Mouse (Mus musculus) CH12.LX (cell line): ENCODE results near the gene Atp8a2. TPM values are rescaled to one million over a fixed set of nuclear protein-coding genes. Genes with fewer than 3 reads are reported as not detected.

Experiments
- DNase-seq: peaks from one replicate; pipeline ENCODE4 v3.0.0-alpha.2; 2013; ENCODE audit errors: extremely low read depth
- H3K27ac ChIP-seq: 2 replicates; pipeline ENCODE4 v1.5.1; 2012; ENCODE audit warnings: low read depth, mild to moderate bottlenecking, control low read depth, moderate library complexity; ENCODE audit not compliant: insufficient read depth
- H3K27me3 ChIP-seq: replicated peaks from 2 replicates; pipeline ENCODE3; 2012; ENCODE audit warnings: inconsistent platforms
- H3K36me3 ChIP-seq, 2 experiments: replicated peaks in 1 of 2; 2 replicates each; pipeline versions ENCODE3 to v1.6.1; 2012; ENCODE audit warnings: inconsistent platforms in 1 of 2, low read length in 1 of 2, mild to moderate bottlenecking in 1 of 2, mixed read lengths in 1 of 2, moderate library complexity in 1 of 2; ENCODE audit not compliant: control insufficient read depth in 1 of 2, insufficient read depth in 1 of 2
- H3K4me1 ChIP-seq, 2 experiments: 2 replicates each; pipeline ENCODE4 v1.6.1; 2012; ENCODE audit warnings: inconsistent platforms in 1 of 2, moderate library complexity in 1 of 2; ENCODE audit not compliant: insufficient read depth in 2 of 2, control insufficient read depth in 1 of 2
- H3K4me2 ChIP-seq: 2 replicates; pipeline ENCODE4 v1.6.1; 2012; ENCODE audit warnings: low read depth, mild to moderate bottlenecking, control low read depth; ENCODE audit not compliant: poor library complexity, insufficient read depth, severe bottlenecking
- H3K4me3 ChIP-seq, 3 experiments: fragments of 150-350 bp in 1 of 3; sonication (generic) in 1 of 3; replicated peaks in 1 of 3; 2 replicates each; pipeline versions ENCODE3 to v1.5.1; 2011 to 2012; ENCODE audit warnings: low read depth in 2 of 3, low read length in 2 of 3, mild to moderate bottlenecking in 2 of 3, moderate library complexity in 2 of 3, control low read depth in 1 of 3, improper control_type of control experiment in 1 of 3, inconsistent platforms in 1 of 3, mixed read lengths in 1 of 3; ENCODE audit not compliant: poor library complexity in 1 of 3
- H3K79me2 ChIP-seq: replicated peaks from 2 replicates; pipeline ENCODE4 v1.6.1; 2012; ENCODE audit warnings: mild to moderate bottlenecking, moderate library complexity; ENCODE audit not compliant: control insufficient read depth, poor library complexity, insufficient read depth, severe bottlenecking; ENCODE audit errors: extremely low read depth
- H3K9ac ChIP-seq: 2 replicates; pipeline ENCODE4 v1.6.1; 2012; ENCODE audit warnings: low read depth, mild to moderate bottlenecking, control low read depth, moderate library complexity; ENCODE audit not compliant: insufficient read depth
- H3K9me3 ChIP-seq: replicated peaks from 2 replicates; pipeline ENCODE3; 2012; ENCODE audit warnings: low read length, inconsistent platforms, mixed read lengths
- BHLHE40 ChIP-seq: IDR thresholded peaks from 2 replicates; pipeline ENCODE4 v1.6.1; 2011; ENCODE audit warnings: mild to moderate bottlenecking, low read depth, low read length, improper control_type of control experiment
- CHD1 ChIP-seq: IDR thresholded peaks from 2 replicates; pipeline ENCODE4 v1.6.1; 2012; ENCODE audit warnings: low read depth, low read length, improper control_type of control experiment, inconsistent platforms
- CHD2 ChIP-seq: IDR thresholded peaks from 2 replicates; pipeline ENCODE4 v1.6.1; 2011; ENCODE audit warnings: low read length, improper control_type of control experiment
- CTCF ChIP-seq, 2 experiments: IDR thresholded peaks in 1 of 2; conservative IDR thresholded peaks in 1 of 2; 2 replicates each; pipeline ENCODE4 v1.5.1; 2011 to 2012; ENCODE audit warnings: low read depth in 2 of 2, low read length in 2 of 2, improper control_type of control experiment in 1 of 2, inconsistent platforms in 1 of 2, mild to moderate bottlenecking in 1 of 2, moderate library complexity in 1 of 2
- E2F4 ChIP-seq: IDR thresholded peaks from 2 replicates; pipeline ENCODE4 v1.6.1; 2011; ENCODE audit warnings: low read depth, low read length, improper control_type of control experiment; ENCODE audit not compliant: insufficient replicate concordance
- ELF1 ChIP-seq: IDR thresholded peaks from 2 replicates; pipeline ENCODE4 v1.6.1; 2014; ENCODE audit warnings: low read depth, mild to moderate bottlenecking, inconsistent platforms, low read length, improper control_type of control experiment
- EP300 ChIP-seq: IDR thresholded peaks from 2 replicates; pipeline ENCODE4 v1.6.1; 2011; ENCODE audit warnings: low read length, improper control_type of control experiment
- ETS1 ChIP-seq: conservative IDR thresholded peaks from 2 replicates; pipeline ENCODE4 v1.6.1; 2012; ENCODE audit warnings: low read depth, mild to moderate bottlenecking, inconsistent platforms, low read length, improper control_type of control experiment, moderate library complexity
- HCFC1 ChIP-seq: IDR thresholded peaks from 2 replicates; pipeline ENCODE4 v1.6.1; 2012; ENCODE audit warnings: low read depth, mild to moderate bottlenecking, inconsistent platforms, low read length, improper control_type of control experiment
- IRF4 ChIP-seq: IDR thresholded peaks from 2 replicates; pipeline ENCODE4 v1.6.1; 2014; ENCODE audit warnings: low read depth, mild to moderate bottlenecking, inconsistent platforms, low read length, improper control_type of control experiment
- JUND ChIP-seq: conservative IDR thresholded peaks from 2 replicates; pipeline ENCODE4 v1.6.1; 2011; ENCODE audit warnings: low read depth, low read length, improper control_type of control experiment
- KAT2A ChIP-seq: IDR thresholded peaks from 2 replicates; pipeline ENCODE4 v1.6.1; 2012; ENCODE audit warnings: low read length, improper control_type of control experiment, inconsistent platforms; ENCODE audit not compliant: insufficient replicate concordance
- MAFK ChIP-seq: IDR thresholded peaks from 2 replicates; pipeline ENCODE4 v1.6.1; 2011; ENCODE audit warnings: low read length, improper control_type of control experiment; ENCODE audit not compliant: insufficient replicate concordance
- MAZ ChIP-seq: IDR thresholded peaks from 2 replicates; pipeline ENCODE4 v1.6.1; 2012; ENCODE audit warnings: low read depth, mild to moderate bottlenecking, inconsistent platforms, low read length, improper control_type of control experiment, moderate library complexity
- MEF2A ChIP-seq: IDR thresholded peaks from 2 replicates; pipeline ENCODE4 v1.6.1; 2014; ENCODE audit warnings: low read depth, mild to moderate bottlenecking, inconsistent platforms, low read length, improper control_type of control experiment, borderline replicate concordance
- MXI1 ChIP-seq: IDR thresholded peaks from 2 replicates; pipeline ENCODE4 v1.6.1; 2011; ENCODE audit warnings: mild to moderate bottlenecking, low read depth, low read length, improper control_type of control experiment
- MYC ChIP-seq: IDR thresholded peaks from 2 replicates; pipeline ENCODE4 v1.6.1; 2011; ENCODE audit warnings: low read depth, mild to moderate bottlenecking, improper control_type of control experiment, low read length
- NELFE ChIP-seq: IDR thresholded peaks from 2 replicates; pipeline ENCODE4 v1.6.1; 2011; ENCODE audit warnings: low read depth, low read length, improper control_type of control experiment
- NRF1 ChIP-seq: IDR thresholded peaks from 2 replicates; pipeline ENCODE4 v1.6.1; 2014; ENCODE audit warnings: low read depth, mild to moderate bottlenecking, inconsistent platforms, low read length, improper control_type of control experiment, moderate library complexity
- PAX5 ChIP-seq: IDR thresholded peaks from 2 replicates; pipeline ENCODE4 v1.6.1; 2012; ENCODE audit warnings: low read length, inconsistent platforms, mixed read lengths
- POLR2A ChIP-seq: IDR thresholded peaks from 2 replicates; pipeline ENCODE4 v1.6.1; 2011; ENCODE audit warnings: low read depth, mild to moderate bottlenecking, improper control_type of control experiment, low read length
- POLR2AphosphoS2 ChIP-seq: IDR thresholded peaks from 2 replicates; pipeline ENCODE4 v1.6.1; 2011; ENCODE audit warnings: low read depth, low read length, improper control_type of control experiment
- RAD21 ChIP-seq: IDR thresholded peaks from 2 replicates; pipeline ENCODE4 v1.6.1; 2011; ENCODE audit warnings: low read depth, mild to moderate bottlenecking, low read length, improper control_type of control experiment, moderate library complexity
- SMC3 ChIP-seq: IDR thresholded peaks from 2 replicates; pipeline ENCODE4 v1.6.1; 2011; ENCODE audit warnings: low read depth, low read length, improper control_type of control experiment
- TBP ChIP-seq: conservative IDR thresholded peaks from 2 replicates; pipeline ENCODE4 v1.6.1; 2011; ENCODE audit warnings: low read depth, low read length, improper control_type of control experiment
- TCF12 ChIP-seq: IDR thresholded peaks from 2 replicates; pipeline ENCODE4 v1.6.1; 2014; ENCODE audit warnings: low read depth, mild to moderate bottlenecking, inconsistent platforms, low read length, improper control_type of control experiment
- UBTF ChIP-seq: IDR thresholded peaks from 2 replicates; pipeline ENCODE4 v1.6.1; 2012; ENCODE audit warnings: low read depth, mild to moderate bottlenecking, inconsistent platforms, low read length, improper control_type of control experiment, moderate library complexity
- USF1 ChIP-seq: IDR thresholded peaks from 2 replicates; pipeline ENCODE4 v1.6.1; 2014; ENCODE audit warnings: low read depth, mild to moderate bottlenecking, inconsistent platforms, low read length, improper control_type of control experiment
- USF2 ChIP-seq: conservative IDR thresholded peaks from 2 replicates; pipeline ENCODE4 v1.6.1; 2011; ENCODE audit warnings: low read depth, low read length, improper control_type of control experiment
- ZC3H11A ChIP-seq: IDR thresholded peaks from 2 replicates; pipeline ENCODE4 v1.6.1; 2012; ENCODE audit warnings: low read depth, mild to moderate bottlenecking, inconsistent platforms, low read length, improper control_type of control experiment
- ZKSCAN1 ChIP-seq: IDR thresholded peaks from 2 replicates; pipeline ENCODE4 v1.6.1; 2012; ENCODE audit warnings: low read depth, inconsistent platforms, low read length, improper control_type of control experiment, borderline replicate concordance
- ZMIZ1 ChIP-seq: IDR thresholded peaks from 2 replicates; pipeline ENCODE4 v1.6.1; 2012; ENCODE audit warnings: low read depth, mild to moderate bottlenecking, inconsistent platforms, low read length, improper control_type of control experiment
- ZNF384 ChIP-seq: IDR thresholded peaks from 2 replicates; pipeline ENCODE4 v1.6.1; 2012; ENCODE audit warnings: low read depth, low read length, improper control_type of control experiment, inconsistent platforms
- dilution Hi-C: fragments of 300-500 bp; cut with MboI; formaldehyde crosslinking; loops from 2 replicates; pipeline ENCODE4 v1.14.3; 2020; ENCODE audit warnings: low sequenced_read_pairs; ENCODE audit not compliant: extremely low pct_unique_long_range_greater_than_20kb, extremely low pct_ligation_motif_present
- in situ Hi-C: fragments of 300-500 bp; cut with MboI; formaldehyde crosslinking; loops from 3 replicates; pipeline ENCODE4 v1.14.3; 2019; ENCODE audit warnings: low sequenced_read_pairs, low pct_ligation_motif_present, low pct_unique_long_range_greater_than_20kb, mixed read lengths
- polyA plus RNA-seq: library from polyadenylated mRNA; unstranded; fragments of >175 nt; gene quantifications from 2 replicates; pipeline ENCODE4 v1.2.1, GENCODE M21; 2012; ENCODE audit warnings: low read depth; ENCODE audit not compliant: insufficient read length
- total RNA-seq, 2 experiments: library from RNA; depleted of rRNA; stranded (reverse); fragments of 300-350 nt in 1 of 2; fragments of >200 nt in 1 of 2; gene quantifications; 2 replicates each; pipeline ENCODE4 v1.2.3; 2012 to 2014

Atp8a2 gene
- total and polyA plus RNA-seq, 3 experiments = 0.15 to 0.29 (median 0.21) TPM

GRCm38 (mm10) chr14:59903484-59904130, 293.4 kb downstream of the Atp8a2 start:
- TF ChIP-seq POLR2A = no peak
- no peak for TF ChIP-seq MXI1
- TF ChIP-seq MEF2A = no peak
- no peak for TF ChIP-seq IRF4
- no peak for TF ChIP-seq MYC
- TF ChIP-seq EP300 = no peak
- TF ChIP-seq USF2 = no peak
- TF ChIP-seq USF1 = no peak
- no peak for TF ChIP-seq ELF1
- no peak for TF ChIP-seq ZKSCAN1
- no peak for TF ChIP-seq ZMIZ1
- TF ChIP-seq KAT2A = no peak
- TF ChIP-seq UBTF = no peak
- H3K4me3 ChIP-seq = no peak overlapping the region
- no peak for DNase-seq
- H3K4me2 ChIP-seq = no peak overlapping the region
- no peaks in the 10 kb centered on the region for H3K27me3 ChIP-seq
- no peaks in the 10 kb centered on the region for H3K36me3 ChIP-seq
- H3K9ac ChIP-seq = no peak overlapping the region
- H3K9me3 ChIP-seq = no peaks in the 10 kb centered on the region
- H3K27ac ChIP-seq = no peak overlapping the region
- no peaks in the 10 kb centered on the region for H3K4me1 ChIP-seq
- dilution Hi-C loops = no loop called here
- H3K79me2 ChIP-seq = no peaks in the 10 kb centered on the region
- in situ Hi-C loops = no loop called here

- H3K4me1 ChIP-seq = peaks cover 5 to 36% of the 10 kb centered on the region in 2 experiments; a peak in 3 of 4 replicates
- no peak overlapping the region; the same call in 1 of the 2 replicates for H3K4me2 ChIP-seq
- peak; percentile 68 for DNase-seq
- no peak overlapping the region for H3K9ac ChIP-seq
- no peak overlapping the region; the same call in 1 of the 2 replicates for H3K27ac ChIP-seq
- no peaks in the 10 kb centered on the region for H3K9me3 ChIP-seq
- H3K27me3 ChIP-seq = no peaks in the 10 kb centered on the region
- H3K36me3 ChIP-seq = no peaks in the 10 kb centered on the region
- dilution Hi-C loops = no loop called here
- H3K4me3 ChIP-seq = no peak overlapping the region
- in situ Hi-C loops = no loop called here
- no peaks in the 10 kb centered on the region for H3K79me2 ChIP-seq
- TF ChIP-seq NELFE = no peak
- no peak for TF ChIP-seq TBP
- peak; percentile 92 for TF ChIP-seq IRF4
- TF ChIP-seq CHD1 = no peak
- TF ChIP-seq JUND = no peak
- TF ChIP-seq ETS1 = no peak
- no peak for TF ChIP-seq NRF1
- no peak for TF ChIP-seq ZC3H11A
- TF ChIP-seq MEF2A = 0 out of 2 replicates have a peak, but pooled peaks have one; percentile 45
- 0 out of 2 replicates have a peak, but pooled peaks have one; percentile 11 for TF ChIP-seq BHLHE40
- no peak for TF ChIP-seq ZNF384
- TF ChIP-seq MYC = no peak
- TF ChIP-seq TCF12 = peak; percentile 17; the same call in 1 of the 2 replicates
- no peak for TF ChIP-seq E2F4
- TF ChIP-seq PAX5 = no peak
- TF ChIP-seq SMC3 = no peak
- TF ChIP-seq CTCF (conservative IDR thresholded peaks at IDR 0.05 in 1 of 2, IDR thresholded peaks at IDR 0.05 in 1 of 2; ENCODE audit: low read depth in 2 of 2, low read length in 2 of 2) = no peak
- TF ChIP-seq MAZ = no peak
- TF ChIP-seq POLR2AphosphoS2 = no peak
- TF ChIP-seq ZKSCAN1 = no peak
- no peak for TF ChIP-seq MXI1
- TF ChIP-seq CHD2 = no peak; the same call in 1 of the 2 replicates
- TF ChIP-seq KAT2A = no peak
- no peak for TF ChIP-seq RAD21
- no peak for TF ChIP-seq HCFC1
- TF ChIP-seq MAFK = no peak
These were observed 303.0 kb downstream of the Atp8a2 start for GRCm38 (mm10) chr14:59893971-59894370.
